Mouse (Mus musculus) liver, adult 2 months (tissue): ENCODE data around the gene Ndufa3. TPM values are rescaled to one million over a fixed set of nuclear protein-coding genes. Genes with fewer than 3 reads are reported as not detected.

Experiments used
- DNase-seq: peaks from one replicate; pipeline ENCODE4 v3.0.0-alpha.2; 2011; ENCODE audit warnings: low read depth, low spot score; ENCODE audit errors: extremely low read depth
- H3K27ac ChIP-seq: fragments of 200-500 bp; replicated peaks from 2 replicates; pipeline ENCODE4 v1.5.1; 2012; ENCODE audit warnings: low read depth, mild to moderate bottlenecking, control low read depth, inconsistent platforms, low read length; ENCODE audit not compliant: insufficient read depth
- H3K27me3 ChIP-seq: fragments of 200-500 bp; 2 replicates; pipeline ENCODE4 v1.6.1; 2012; ENCODE audit warnings: mild to moderate bottlenecking, moderate library complexity, low read length, inconsistent platforms; ENCODE audit not compliant: control insufficient read depth, insufficient read depth
- H3K36me3 ChIP-seq: fragments of 200-500 bp; 2 replicates; pipeline ENCODE4 v1.6.1; 2012; ENCODE audit warnings: low read length, inconsistent platforms; ENCODE audit not compliant: control insufficient read depth, insufficient read depth
- H3K4me1 ChIP-seq: fragments of 200-500 bp; 2 replicates; pipeline ENCODE4 v1.6.1; 2011; ENCODE audit warnings: low read length; ENCODE audit not compliant: control insufficient read depth, insufficient read depth
- H3K4me3 ChIP-seq: fragments of 200-500 bp; 2 replicates; pipeline ENCODE4 v1.5.1; 2011; ENCODE audit warnings: low read depth, mild to moderate bottlenecking, control low read depth, low read length, moderate library complexity; ENCODE audit not compliant: insufficient read depth
- H3K79me2 ChIP-seq: fragments of 200-500 bp; 2 replicates; pipeline ENCODE4 v1.6.1; 2012; ENCODE audit warnings: inconsistent platforms, mild to moderate bottlenecking, low read length, moderate library complexity; ENCODE audit not compliant: control insufficient read depth, insufficient read depth
- H3K9ac ChIP-seq: fragments of 200-500 bp; 2 replicates; pipeline ENCODE4 v1.6.1; 2012; ENCODE audit warnings: low read depth, mild to moderate bottlenecking, control low read depth, inconsistent platforms, low read length
- CTCF ChIP-seq: fragments of 200-500 bp; IDR thresholded peaks from 2 replicates; pipeline ENCODE4 v1.5.1; 2011; ENCODE audit warnings: low read depth, low read length, control low read depth
- POLR2A ChIP-seq: fragments of 200-500 bp; IDR thresholded peaks from 2 replicates; pipeline ENCODE4 v1.6.1; 2011; ENCODE audit warnings: low read length, control low read depth; ENCODE audit not compliant: insufficient read depth; ENCODE audit errors: extremely low read depth
- WGBS: fragments of 180-500 bp; shearing (Covaris S2); methylation state at CpG from one replicate; pipeline ENCODE4 v1.1.7; 2018; 5-methylcytosine and 5-hydroxymethylcytosine counted together
- polyA plus RNA-seq: library from polyadenylated mRNA; depleted of rRNA; stranded (reverse); fragments of >200 nt; gene quantifications from 2 replicates; pipeline ENCODE4 v1.2.3, GENCODE M21; 2012
- total RNA-seq: library from RNA; depleted of rRNA; stranded (reverse); fragments of >200 nt; gene quantifications from 2 replicates; pipeline ENCODE4 v1.2.3, GENCODE M21; 2014

Gene Ndufa3
- total and polyA plus RNA-seq, 2 experiments = 81.8 to 395 TPM

DNA sequence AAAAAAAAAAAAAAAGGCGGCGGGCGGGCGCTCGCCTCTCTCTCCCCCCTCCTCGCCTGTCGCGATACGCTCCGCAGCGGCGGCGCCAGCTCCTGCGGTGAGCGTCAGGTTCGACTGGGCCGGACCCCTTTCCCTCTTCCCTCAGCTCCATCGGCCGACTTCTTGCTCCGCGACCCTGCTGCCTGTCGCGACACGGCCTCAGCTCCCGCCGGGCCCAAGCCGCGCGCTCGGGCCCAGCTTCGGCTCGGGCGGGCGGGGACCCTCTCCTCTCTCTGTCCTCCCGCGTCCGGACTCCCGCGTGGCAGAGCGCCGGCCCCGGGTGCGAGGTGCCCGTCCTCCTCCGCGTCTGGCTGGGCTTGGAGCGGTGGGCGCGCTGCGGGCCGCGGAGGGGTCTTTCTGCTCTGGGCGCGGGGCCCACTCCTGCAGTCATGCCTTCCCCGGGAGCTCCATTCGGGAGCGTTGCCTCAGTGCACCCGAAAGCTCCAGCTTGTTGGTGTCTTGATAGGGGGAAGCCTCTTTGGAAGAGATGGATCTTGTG, 28.4 kb downstream of the Ndufa3 start:
- TF ChIP-seq CTCF (no peak), POLR2A (no peak)
- Histone ChIP-seq H3K4me3 (peak overlapping the region; percentile 97), H3K79me2 (peaks cover 24% of the 10 kb centered on the region), H3K4me1 (peaks cover 15% of the 10 kb centered on the region), H3K27ac (peak overlapping the region; percentile 94), H3K27me3 (no peaks in the 10 kb centered on the region), H3K9ac (peak overlapping the region; percentile 98), H3K36me3 (peaks cover 4% of the 10 kb centered on the region)
- no peak for DNase-seq
- under 1% methylated on average over 54 of the region's 58 CpGs for WGBS

GRCm38 (mm10) chr7:3646188-3646587, 29.0 kb downstream of the Ndufa3 start:
- no peak for TF ChIP-seq CTCF
- no peak for TF ChIP-seq POLR2A
- Histone ChIP-seq H3K79me2 (peaks cover 24% of the 10 kb centered on the region), H3K4me3 (peak overlapping the region; percentile 97), H3K27me3 (no peaks in the 10 kb centered on the region), H3K27ac (0 out of 2 replicates have a peak overlapping the region, but pooled peaks have one; percentile 94), H3K36me3 (peaks cover 9% of the 10 kb centered on the region), H3K4me1 (peaks cover 15% of the 10 kb centered on the region), H3K9ac (peak overlapping the region; percentile 98)
- DNase-seq = no peak
- WGBS = 10% methylated on average over 9 of the region's 9 CpGs

DNA sequence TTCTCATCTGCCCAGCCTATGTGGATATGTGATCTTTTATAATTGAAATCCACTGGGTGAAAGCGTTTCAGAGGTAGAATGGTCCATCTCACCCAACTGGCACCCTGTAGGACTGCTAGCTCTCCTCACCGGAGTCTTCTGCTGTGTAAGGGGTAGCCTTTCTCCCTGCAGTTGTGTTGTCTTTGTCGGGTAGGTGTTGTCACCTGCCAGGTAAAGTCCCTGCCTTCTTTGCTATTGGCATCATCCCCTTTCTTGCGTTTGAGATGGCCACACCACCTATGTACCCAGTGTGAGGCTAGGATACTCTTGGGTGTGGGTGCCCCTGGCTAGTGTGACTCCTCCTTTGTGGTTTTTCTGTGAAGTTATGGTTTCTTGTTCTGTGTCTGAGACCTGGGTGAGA, 29.5 kb downstream of the Ndufa3 start:
- H3K4me3 ChIP-seq = no peak overlapping the region
- H3K79me2 ChIP-seq = peaks cover 24% of the 10 kb centered on the region
- WGBS = 59% methylated on average over 4 of the region's 4 CpGs
- H3K4me1 ChIP-seq = peaks cover 15% of the 10 kb centered on the region
- peaks cover 13% of the 10 kb centered on the region for H3K36me3 ChIP-seq
- peak overlapping the region; percentile 21; the same call in 1 of the 2 replicates for H3K9ac ChIP-seq
- DNase-seq = no peak
- H3K27me3 ChIP-seq = no peaks in the 10 kb centered on the region
- no peak for TF ChIP-seq CTCF
- TF ChIP-seq POLR2A = no peak
- no peak overlapping the region for H3K27ac ChIP-seq

DNA sequence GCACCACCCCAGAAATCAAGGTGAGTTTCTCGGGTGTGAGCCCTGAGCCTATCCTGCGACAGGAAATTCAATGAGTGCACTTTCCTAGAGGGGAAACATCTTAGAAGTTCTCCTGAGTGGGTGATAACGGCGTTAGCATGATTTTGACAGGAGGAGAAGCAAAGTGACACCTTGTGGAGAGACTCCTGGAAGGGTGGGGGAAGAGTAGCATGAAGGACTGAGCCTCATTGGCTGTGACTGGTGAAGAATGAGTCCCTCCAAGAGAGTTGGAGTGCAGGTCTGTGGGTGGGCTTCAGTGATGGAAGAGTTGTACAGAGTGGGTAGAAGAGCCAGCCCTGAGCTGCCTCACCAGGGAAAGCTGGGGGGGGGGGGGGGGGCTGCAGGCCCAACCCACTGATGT, 39.8 kb downstream of the Ndufa3 start:
- no peaks in the 10 kb centered on the region for H3K4me1 ChIP-seq
- no peak overlapping the region for H3K27ac ChIP-seq
- H3K36me3 ChIP-seq = peaks cover 75% of the 10 kb centered on the region
- TF ChIP-seq POLR2A = no peak
- no peak for TF ChIP-seq CTCF
- H3K9ac ChIP-seq = no peak overlapping the region
- peaks cover 3% of the 10 kb centered on the region; the same call in 1 of the 2 replicates for H3K79me2 ChIP-seq
- 91% methylated on average over 4 of the region's 4 CpGs for WGBS
- H3K4me3 ChIP-seq = no peak overlapping the region
- no peak for DNase-seq
- H3K27me3 ChIP-seq = no peaks in the 10 kb centered on the region

DNA sequence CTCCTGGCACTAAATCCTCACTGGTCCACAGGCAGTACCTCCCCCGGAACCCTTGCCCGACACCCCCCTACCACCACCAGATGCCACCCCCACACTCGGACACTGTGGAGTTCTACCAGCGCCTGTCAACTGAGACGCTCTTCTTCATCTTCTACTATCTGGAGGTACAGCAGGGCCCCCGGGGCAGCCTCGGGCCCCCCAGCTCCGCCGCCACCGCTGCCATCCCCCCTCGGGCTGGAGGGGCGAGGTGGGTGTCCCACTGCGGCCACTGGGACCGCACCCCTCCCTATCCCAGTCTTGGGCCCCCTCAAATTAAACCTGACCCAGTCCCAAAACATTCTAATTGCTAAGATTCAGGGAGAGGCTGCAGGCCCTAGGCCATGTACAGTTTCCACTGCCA, 41.4 kb downstream of the Ndufa3 start:
- no peak overlapping the region for H3K4me3 ChIP-seq

GRCm38 (mm10) chr7:3664524-3665214, 47.5 kb downstream of the Ndufa3 start:
- DNase-seq = peak; percentile 53
- Histone ChIP-seq H3K79me2 (peaks cover 3% of the 10 kb centered on the region; the same call in 1 of the 2 replicates), H3K4me3 (peak overlapping the region; percentile 77), H3K27me3 (no peaks in the 10 kb centered on the region), H3K27ac (peak overlapping the region; percentile 81), H3K4me1 (peaks cover 9% of the 10 kb centered on the region), H3K9ac (peak overlapping the region; percentile 83), H3K36me3 (peaks cover 29% of the 10 kb centered on the region)
- TF ChIP-seq CTCF (no peak), POLR2A (no peak)
- 14% methylated on average over 15 of the region's 15 CpGs for WGBS

More for the DNA sequence above, 41.4 kb downstream of the Ndufa3 start:
- 95% methylated on average over 14 of the region's 14 CpGs for WGBS
- peaks cover 75% of the 10 kb centered on the region for H3K36me3 ChIP-seq
- no peak overlapping the region for H3K9ac ChIP-seq
- peaks cover 3% of the 10 kb centered on the region; the same call in 1 of the 2 replicates for H3K79me2 ChIP-seq
- no peak overlapping the region for H3K27ac ChIP-seq
- DNase-seq = no peak
- TF ChIP-seq CTCF (no peak), POLR2A (no peak)
- H3K27me3 ChIP-seq = no peaks in the 10 kb centered on the region
- peaks cover 3% of the 10 kb centered on the region for H3K4me1 ChIP-seq
